Mouse (Mus musculus) midbrain, embryonic 12.5 days (tissue): ENCODE measurements around the gene Olfr809. TPM values are rescaled to one million over a fixed set of nuclear protein-coding genes. Genes with fewer than 3 reads are reported as not detected.

Experiments
- ATAC-seq: fragments of 200-750 bp; cut with Nextera tagmentation; 2 replicates; pipeline ENCODE4 v1.8.0; 2017; ENCODE audit warnings: low read depth, moderate TSS enrichment, moderate library complexity; ENCODE audit not compliant: low FRiP score
- H3K27ac ChIP-seq: fragments of 300-500 bp; sonication (generic); replicated peaks from 2 replicates; pipeline ENCODE4 v1.5.1; 2016; ENCODE audit warnings: mild to moderate bottlenecking
- H3K27me3 ChIP-seq: fragments of 300-500 bp; sonication (generic); 2 replicates; pipeline ENCODE4 v1.6.1; 2016; ENCODE audit warnings: mild to moderate bottlenecking
- H3K36me3 ChIP-seq: fragments of 300-500 bp; sonication (generic); 2 replicates; pipeline ENCODE4 v1.6.1; 2016
- H3K4me1 ChIP-seq: fragments of 300-500 bp; sonication (generic); 2 replicates; pipeline ENCODE4 v1.6.1; 2016
- H3K4me2 ChIP-seq: fragments of 300-500 bp; sonication (generic); replicated peaks from 2 replicates; pipeline ENCODE4 v1.6.1; 2016; ENCODE audit warnings: mild to moderate bottlenecking, moderate library complexity
- H3K4me3 ChIP-seq: fragments of 300-500 bp; sonication (generic); 2 replicates; pipeline ENCODE4 v1.5.1; 2016; ENCODE audit warnings: mild to moderate bottlenecking
- H3K9ac ChIP-seq: fragments of 300-500 bp; sonication (generic); replicated peaks from 2 replicates; pipeline ENCODE4 v1.6.1; 2016; ENCODE audit warnings: mild to moderate bottlenecking, moderate library complexity
- H3K9me3 ChIP-seq: fragments of 300-500 bp; sonication (generic); 2 replicates; pipeline ENCODE4 v1.6.1; 2016; ENCODE audit warnings: mild to moderate bottlenecking
- WGBS: fragments of 180-500 bp; shearing (Covaris S2); methylation state at CpG from one replicate; pipeline ENCODE4 v1.1.7; 2016; 5-methylcytosine and 5-hydroxymethylcytosine counted together
- microRNA-seq: library from miRNA; unstranded; fragments of <30 nt; microRNA quantifications from one replicate; pipeline ENCODE4, GENCODE M21; 2017
- polyA plus RNA-seq: library from polyadenylated mRNA; unstranded; fragments of >200 nt; fragmentation: Nextera tagmentation; extraction: Ambion mirVana; gene quantifications from 2 replicates; pipeline ENCODE4 v1.2.1, GENCODE M21; 2016

The Olfr809 gene
- polyA plus RNA-seq = not detected in 2 replicates

DNA sequence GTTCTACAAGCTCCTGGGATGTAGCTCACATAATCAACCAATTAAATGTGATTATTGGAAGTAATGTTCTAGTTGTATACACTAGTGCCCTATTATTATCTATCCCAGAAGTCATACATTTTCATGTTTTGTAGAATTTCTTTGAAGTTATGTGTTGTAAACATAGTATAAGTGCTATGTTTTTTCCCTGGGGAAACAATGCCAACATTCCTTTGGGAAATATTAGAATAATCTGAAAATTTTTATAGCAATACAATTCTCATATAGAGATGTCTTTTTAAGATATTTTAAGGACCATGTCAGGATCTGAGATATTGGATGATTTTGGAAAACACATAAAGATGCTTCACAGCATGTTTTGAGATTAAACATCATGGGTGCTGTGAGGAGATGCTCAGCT lies at the start of gene Olfr809:
Gene Olfr809 (plus strand): TSS at position 301 of the 400 bp plus-strand sequence.
- H3K4me3 ChIP-seq = no peak within 1 kb of the TSS
- H3K27ac ChIP-seq = no peak within 1 kb of the TSS
- no peaks in the 10 kb centered on the region for H3K9me3 ChIP-seq
- no peaks in the 10 kb centered on the region for H3K27me3 ChIP-seq
- no peak within 1 kb of the TSS for H3K9ac ChIP-seq
- H3K36me3 ChIP-seq = no peaks in the 10 kb centered on the region
- no peak within 1 kb of the TSS for H3K4me2 ChIP-seq
- no peaks in the 10 kb centered on the region for H3K4me1 ChIP-seq
- no peak for ATAC-seq

- ATAC-seq = no peak
These were observed 45.2 kb upstream of the Olfr809 start, which contains the start of gene Olfr805 for GRCm38 (mm10) chr10:129729275-129729674. Gene Olfr805 (minus strand): TSS chr10:129729375.

GRCm38 (mm10) chr10:129741821-129742220 lies 32.6 kb upstream of the Olfr809 start, which contains the start of gene Olfr806:
Gene Olfr806 (minus strand): TSS chr10:129741921.
- Histone ChIP-seq H3K27me3 (no peaks in the 10 kb centered on the region), H3K36me3 (no peaks in the 10 kb centered on the region), H3K4me3 (no peak within 1 kb of the TSS), H3K4me1 (no peaks in the 10 kb centered on the region), H3K9me3 (no peaks in the 10 kb centered on the region), H3K27ac (no peak within 1 kb of the TSS), H3K9ac (no peak within 1 kb of the TSS), H3K4me2 (no peak within 1 kb of the TSS)
- no peak for ATAC-seq

More at GRCm38 (mm10) chr10:129729275-129729674, 45.2 kb upstream of the Olfr809 start, which contains the start of gene Olfr805:
- Histone ChIP-seq H3K4me3 (no peak within 1 kb of the TSS), H3K36me3 (no peaks in the 10 kb centered on the region), H3K9ac (no peak within 1 kb of the TSS), H3K4me2 (no peak within 1 kb of the TSS), H3K4me1 (no peaks in the 10 kb centered on the region), H3K9me3 (no peaks in the 10 kb centered on the region), H3K27ac (no peak within 1 kb of the TSS), H3K27me3 (no peaks in the 10 kb centered on the region)
- 100% methylated on average over 2 of the region's 2 CpGs for WGBS

GRCm38 (mm10) chr10:129757693-129758092 lies 16.7 kb upstream of the Olfr809 start, which contains the start of gene Olfr807:
Gene Olfr807 (minus strand): TSS chr10:129757793.
- Histone ChIP-seq H3K4me3 (no peak within 1 kb of the TSS), H3K36me3 (no peaks in the 10 kb centered on the region), H3K4me2 (no peak within 1 kb of the TSS), H3K9ac (no peak within 1 kb of the TSS), H3K27me3 (no peaks in the 10 kb centered on the region), H3K4me1 (no peaks in the 10 kb centered on the region), H3K27ac (no peak within 1 kb of the TSS), H3K9me3 (no peaks in the 10 kb centered on the region)
- no peak for ATAC-seq
- WGBS = 89% methylated on average over 1 of the region's 1 CpGs

GRCm38 (mm10) chr10:129765182-129765581 lies 9.3 kb upstream of the Olfr809 start, which contains the start of gene Olfr808:
Gene Olfr808 (plus strand): TSS chr10:129765482.
- Histone ChIP-seq H3K4me1 (no peaks in the 10 kb centered on the region), H3K27ac (no peak within 1 kb of the TSS), H3K4me3 (no peak within 1 kb of the TSS), H3K4me2 (no peak within 1 kb of the TSS), H3K9ac (no peak within 1 kb of the TSS), H3K27me3 (no peaks in the 10 kb centered on the region), H3K36me3 (no peaks in the 10 kb centered on the region), H3K9me3 (no peaks in the 10 kb centered on the region)
- no peak for ATAC-seq
- WGBS = 84% methylated on average over 1 of the region's 1 CpGs

GRCm38 (mm10) chr10:129778123-129778522 lies 3.7 kb downstream of the Olfr809 start:
- Histone ChIP-seq H3K27me3 (no peaks in the 10 kb centered on the region), H3K27ac (no peak overlapping the region), H3K4me3 (no peak overlapping the region), H3K4me1 (no peaks in the 10 kb centered on the region), H3K4me2 (no peak overlapping the region), H3K9me3 (no peaks in the 10 kb centered on the region), H3K9ac (no peak overlapping the region), H3K36me3 (no peaks in the 10 kb centered on the region)
- no peak for ATAC-seq

DNA sequence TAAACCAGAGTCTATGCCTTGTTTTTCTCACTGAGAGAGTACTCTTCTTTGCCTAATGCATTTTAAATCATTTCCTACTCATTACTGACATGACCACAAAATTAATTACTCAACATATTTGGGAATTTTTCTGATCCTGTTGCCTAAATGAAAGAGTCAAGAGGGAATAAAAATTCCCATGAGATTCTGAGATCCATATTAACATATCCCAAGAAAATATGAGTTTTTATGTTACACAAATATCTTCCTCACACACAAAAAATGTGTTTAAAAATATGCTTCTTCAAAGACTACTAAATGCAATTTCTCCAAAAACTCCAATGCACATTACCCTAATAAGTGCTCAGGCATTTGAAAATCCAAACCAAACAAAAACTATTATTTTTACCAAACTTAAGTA lies 20.4 kb downstream of the Olfr809 start, which contains the start of gene Olfr810:
Gene Olfr810 (minus strand): TSS at position 101 of the 400 bp plus-strand sequence.
- Histone ChIP-seq H3K36me3 (no peaks in the 10 kb centered on the region), H3K4me3 (no peak within 1 kb of the TSS), H3K4me2 (no peak within 1 kb of the TSS), H3K4me1 (no peaks in the 10 kb centered on the region), H3K27me3 (no peaks in the 10 kb centered on the region), H3K27ac (no peak within 1 kb of the TSS), H3K9ac (no peak within 1 kb of the TSS), H3K9me3 (no peaks in the 10 kb centered on the region)
- ATAC-seq = no peak

DNA sequence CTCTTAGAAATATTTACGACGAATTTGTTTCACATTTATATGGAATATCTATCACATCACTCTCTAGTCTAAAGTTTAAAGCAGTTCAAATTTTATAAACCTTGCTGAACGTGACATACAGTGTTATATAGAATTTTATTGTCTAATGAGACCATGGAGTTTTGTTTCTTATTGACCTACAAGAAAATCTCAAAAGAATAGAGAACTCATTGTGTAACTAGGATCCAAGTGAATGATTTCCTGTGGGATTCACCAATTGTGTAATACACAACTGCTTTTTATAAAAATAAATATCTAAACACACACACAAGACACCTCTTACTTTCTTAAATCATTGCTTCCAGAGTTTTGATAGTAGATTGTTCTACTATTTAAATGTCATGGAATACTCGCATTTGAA lies 29.9 kb downstream of the Olfr809 start, which contains the start of gene Olfr811:
Gene Olfr811 (minus strand): TSS at position 101 of the 400 bp plus-strand sequence.
- Histone ChIP-seq H3K4me1 (no peaks in the 10 kb centered on the region), H3K36me3 (no peaks in the 10 kb centered on the region), H3K27ac (no peak within 1 kb of the TSS), H3K4me3 (no peak within 1 kb of the TSS), H3K27me3 (no peaks in the 10 kb centered on the region), H3K9me3 (no peaks in the 10 kb centered on the region), H3K9ac (no peak within 1 kb of the TSS), H3K4me2 (no peak within 1 kb of the TSS)
- 89% methylated on average over 4 of the region's 4 CpGs for WGBS
- ATAC-seq = no peak

Small RNAs within 50 kb of the gene (microRNA-seq; reads per million reads assigned to microRNA genes)
- gene Gm24485 = not detected

Other genes with a start within 250 kb of the Olfr809 start
- gene Olfr792, start 235.5 kb upstream of the Olfr809 start, polyA plus RNA-seq = not detected in 2 replicates
- gene Olfr794, start 207.0 kb upstream of the Olfr809 start, polyA plus RNA-seq = not detected in 2 replicates
- gene Olfr796, start 162.1 kb upstream of the Olfr809 start, polyA plus RNA-seq = not detected in 2 replicates
- not detected in 2 replicates for gene Olfr798, start 146.7 kb upstream of the Olfr809 start, polyA plus RNA-seq
- not detected in 2 replicates for gene Olfr799, start 137.2 kb upstream of the Olfr809 start, polyA plus RNA-seq
- gene Olfr800, start 116.9 kb upstream of the Olfr809 start, polyA plus RNA-seq = not detected in 2 replicates
- gene Olfr801, start 100.8 kb upstream of the Olfr809 start, polyA plus RNA-seq = not detected in 2 replicates
- not detected in 2 replicates for gene Olfr802, start 86.5 kb upstream of the Olfr809 start, polyA plus RNA-seq
- gene Olfr803, start 80.4 kb upstream of the Olfr809 start, polyA plus RNA-seq = not detected in 2 replicates
- not detected in 2 replicates for gene Olfr804, start 71.4 kb upstream of the Olfr809 start, polyA plus RNA-seq
- gene Olfr805, start 45.3 kb upstream of the Olfr809 start, polyA plus RNA-seq = not detected in 2 replicates
- not detected in 2 replicates for gene Olfr806, start 32.7 kb upstream of the Olfr809 start, polyA plus RNA-seq
- gene Olfr807, start 16.8 kb upstream of the Olfr809 start, polyA plus RNA-seq = not detected in 2 replicates
- not detected in 2 replicates for gene Olfr808, start 9.2 kb upstream of the Olfr809 start, polyA plus RNA-seq
- gene Olfr810, start 20.3 kb downstream of the Olfr809 start, polyA plus RNA-seq = not detected in 2 replicates
- not detected in 2 replicates for gene Olfr811, start 29.8 kb downstream of the Olfr809 start, polyA plus RNA-seq
- gene Olfr812, start 71.5 kb downstream of the Olfr809 start, polyA plus RNA-seq = not detected in 2 replicates
- gene Olfr813, start 80.7 kb downstream of the Olfr809 start, polyA plus RNA-seq = not detected in 2 replicates
- gene Olfr814, start 105.2 kb downstream of the Olfr809 start, polyA plus RNA-seq = not detected in 2 replicates
- gene Olfr815, start 131.2 kb downstream of the Olfr809 start, polyA plus RNA-seq = not detected in 2 replicates
- not detected in 2 replicates for gene Olfr816, start 141.0 kb downstream of the Olfr809 start, polyA plus RNA-seq
- gene Olfr818, start 174.5 kb downstream of the Olfr809 start, polyA plus RNA-seq = not detected in 2 replicates
- not detected in 2 replicates for gene Olfr819, start 192.6 kb downstream of the Olfr809 start, polyA plus RNA-seq
- gene Olfr247, start 201.5 kb downstream of the Olfr809 start, polyA plus RNA-seq = not detected in 2 replicates
- gene Gm10310, start 210.4 kb downstream of the Olfr809 start, polyA plus RNA-seq = not detected in 2 replicates
- gene Olfr820, start 238.0 kb downstream of the Olfr809 start, polyA plus RNA-seq = not detected in 2 replicates